Mouse (Mus musculus) heart, embryonic 11.5 days (tissue): ENCODE data around the gene Gm3448. TPM values are rescaled to one million over a fixed set of nuclear protein-coding genes. Genes with fewer than 3 reads are reported as not detected.
"Not testable (repeated sequence)": the region's sequence is repeated elsewhere in the genome, so short reads cannot be mapped to it uniquely, and the experiment has no call there.

ENCODE experiments used
- ATAC-seq: fragments of 200-750 bp; cut with Nextera tagmentation; replicated peaks from 2 replicates; pipeline ENCODE4 v1.8.0; 2017; ENCODE audit warnings: moderate library complexity; ENCODE audit not compliant: insufficient number of reproducible peaks, low FRiP score, low TSS enrichment
- H3K27ac ChIP-seq: fragments of 300-500 bp; sonication (generic); 2 replicates; pipeline ENCODE4 v1.5.1; 2014; ENCODE audit warnings: mild to moderate bottlenecking, low read depth, low read length
- H3K27me3 ChIP-seq: fragments of 300-500 bp; sonication (generic); 2 replicates; pipeline ENCODE4 v1.6.1; 2014; ENCODE audit warnings: mild to moderate bottlenecking, low read length, mixed read lengths; ENCODE audit not compliant: control insufficient read depth, insufficient read depth
- H3K36me3 ChIP-seq: fragments of 300-500 bp; sonication (generic); 2 replicates; pipeline ENCODE4 v1.6.1; 2014; ENCODE audit warnings: mild to moderate bottlenecking, low read length, moderate library complexity, mixed read lengths; ENCODE audit not compliant: control insufficient read depth, insufficient read depth
- H3K4me1 ChIP-seq: fragments of 300-500 bp; sonication (generic); 2 replicates; pipeline ENCODE4 v1.6.1; 2014; ENCODE audit warnings: low read length; ENCODE audit not compliant: control insufficient read depth, insufficient read depth
- H3K4me2 ChIP-seq: fragments of 300-500 bp; sonication (generic); 2 replicates; pipeline ENCODE4 v1.6.1; 2014; ENCODE audit warnings: mild to moderate bottlenecking, moderate library complexity
- H3K4me3 ChIP-seq: fragments of 300-500 bp; sonication (generic); 2 replicates; pipeline ENCODE4 v1.5.1; 2014; ENCODE audit warnings: low read depth, low read length
- H3K9ac ChIP-seq: fragments of 300-500 bp; sonication (generic); 2 replicates; pipeline ENCODE4 v1.6.1; 2014; ENCODE audit warnings: mild to moderate bottlenecking, low read depth, low read length, moderate library complexity
- H3K9me3 ChIP-seq: fragments of 300-500 bp; sonication (generic); replicated peaks from 2 replicates; pipeline ENCODE4 v1.6.1; 2016; ENCODE audit warnings: low read length; ENCODE audit not compliant: control insufficient read depth
- WGBS: fragments of 180-500 bp; shearing (Covaris S2); extraction: QIAGEN DNeasy Blood & Tissue Kit; methylation state at CpG from one replicate; pipeline ENCODE4 v1.1.7; 2014; ENCODE audit not compliant: insufficient replicate concordance; 5-methylcytosine and 5-hydroxymethylcytosine counted together
- polyA plus RNA-seq: library from polyadenylated mRNA; unstranded; fragments of >200 nt; fragmentation: Nextera tagmentation; extraction: Ambion mirVana; gene quantifications from 2 replicates; pipeline ENCODE4 v1.2.1, GENCODE M21; 2014

Gm3448 gene
- polyA plus RNA-seq, 1 experiment from 2014 or later: 2.9 TPM

GRCm38 (mm10) chr17:15055925-15056324 lies 14.6 kb upstream of the Gm3448 start:
- no peak for ATAC-seq
- Histone ChIP-seq H3K4me2 (no peak overlapping the region), H3K4me3 (no peak overlapping the region), H3K9me3 (no peaks in the 10 kb centered on the region), H3K27ac (no peak overlapping the region), H3K4me1 (peaks cover 21% of the 10 kb centered on the region), H3K9ac (no peak overlapping the region), H3K36me3 (peaks cover 2% of the 10 kb centered on the region; the same call in 1 of the 2 replicates), H3K27me3 (peaks cover 3% of the 10 kb centered on the region; the same call in 1 of the 2 replicates)
- WGBS: 76% methylated on average over 4 of the region's 4 CpGs

- H3K27me3 ChIP-seq, H3K36me3 ChIP-seq, H3K4me3 ChIP-seq, H3K4me2 ChIP-seq, H3K9ac ChIP-seq, H3K27ac ChIP-seq, H3K9me3 ChIP-seq, ATAC-seq: not testable (repeated sequence)
- WGBS: 90% methylated on average over 12 of the region's 13 CpGs
- peaks cover 14% of the 10 kb centered on the region for H3K4me1 ChIP-seq
Observed at GRCm38 (mm10) chr17:15053829-15054200, 12.5 kb upstream of the Gm3448 start.

GRCm38 (mm10) chr17:15053183-15053828 lies 12.0 kb upstream of the Gm3448 start:
- H3K9ac ChIP-seq, H3K27me3 ChIP-seq, H3K27ac ChIP-seq, H3K36me3 ChIP-seq, H3K9me3 ChIP-seq, ATAC-seq, H3K4me2 ChIP-seq, H3K4me3 ChIP-seq: not testable (repeated sequence)
- peaks cover 11% of the 10 kb centered on the region for H3K4me1 ChIP-seq
- 91% methylated on average over 5 of the region's 8 CpGs for whole genome bisulfite sequencing

GRCm38 (mm10) chr17:15052766-15053165 lies 11.4 kb upstream of the Gm3448 start:
- H3K9ac ChIP-seq, H3K27ac ChIP-seq, H3K4me3 ChIP-seq, ATAC-seq, H3K4me2 ChIP-seq, H3K9me3 ChIP-seq, H3K36me3 ChIP-seq, H3K4me1 ChIP-seq, H3K27me3 ChIP-seq: not testable (repeated sequence)
- WGBS: 50% methylated on average over 1 of the region's 1 CpGs

- ATAC-seq, H3K36me3 ChIP-seq, H3K4me1 ChIP-seq, H3K9ac ChIP-seq, H3K9me3 ChIP-seq, H3K4me2 ChIP-seq, H3K4me3 ChIP-seq, H3K27me3 ChIP-seq, H3K27ac ChIP-seq: not testable (repeated sequence)
- WGBS: no CpG with 5 or more reads among the region's 1 CpGs
Observed at GRCm38 (mm10) chr17:15050338-15050737, 9.0 kb upstream of the Gm3448 start.

GRCm38 (mm10) chr17:15040455-15040854 lies 882 bp downstream of the Gm3448 start:
- not testable (repeated sequence) for H3K4me3 ChIP-seq, H3K36me3 ChIP-seq, H3K27ac ChIP-seq, H3K4me1 ChIP-seq, H3K27me3 ChIP-seq, H3K9me3 ChIP-seq, H3K4me2 ChIP-seq, ATAC-seq, H3K9ac ChIP-seq
- no CpG with 5 or more reads among the region's 3 CpGs for WGBS

GRCm38 (mm10) chr17:15031414-15031813 lies 9.9 kb downstream of the Gm3448 start:
- not testable (repeated sequence) for H3K4me2 ChIP-seq, H3K4me3 ChIP-seq, H3K27me3 ChIP-seq, H3K36me3 ChIP-seq, H3K9ac ChIP-seq, H3K4me1 ChIP-seq, H3K27ac ChIP-seq, ATAC-seq, H3K9me3 ChIP-seq
- no CpG with 5 or more reads among the region's 4 CpGs for WGBS

- H3K36me3 ChIP-seq, H3K4me3 ChIP-seq, H3K4me2 ChIP-seq, H3K4me1 ChIP-seq, H3K9me3 ChIP-seq, H3K27ac ChIP-seq, H3K9ac ChIP-seq, ATAC-seq, H3K27me3 ChIP-seq: not testable (repeated sequence)
- whole genome bisulfite sequencing: no CpG with 5 or more reads among the region's 6 CpGs
Observed at GRCm38 (mm10) chr17:15025513-15025912, 15.8 kb downstream of the Gm3448 start.

- not testable (repeated sequence) for H3K27ac ChIP-seq, H3K9ac ChIP-seq, H3K4me2 ChIP-seq, H3K27me3 ChIP-seq, H3K36me3 ChIP-seq, H3K4me1 ChIP-seq, H3K4me3 ChIP-seq, H3K9me3 ChIP-seq
- ATAC-seq: peak; percentile 82
- WGBS: no CpG with 5 or more reads among the region's 48 CpGs
Observed at GRCm38 (mm10) chr17:15024502-15025193, 16.7 kb downstream of the Gm3448 start.
